Mouse (Mus musculus) ovary, postnatal 36 days (tissue): ENCODE results near the gene Sfmbt2.

Experiments
- DNase-seq: peaks from one replicate; pipeline ENCODE4 v3.0.0; 2022; ENCODE audit warnings: low spot score, mixed read lengths

Sfmbt2 gene

GRCm38 (mm10) chr2:10565491-10565890, 195.2 kb downstream of the Sfmbt2 start:
- DNase-seq = no peak

- DNase-seq = no peak
Measured at GRCm38 (mm10) chr2:10569392-10569791, 199.1 kb downstream of the Sfmbt2 start.

GRCm38 (mm10) chr2:10572311-10572710, 202.0 kb downstream of the Sfmbt2 start:
- DNase-seq = no peak

- DNase-seq = no peak
Measured at GRCm38 (mm10) chr2:10575962-10576740, 205.8 kb downstream of the Sfmbt2 start.

- DNase-seq = no peak
Measured at GRCm38 (mm10) chr2:10582673-10583072, 212.4 kb downstream of the Sfmbt2 start.

- DNase-seq = no peak
Measured at GRCm38 (mm10) chr2:10583103-10583502, 212.8 kb downstream of the Sfmbt2 start.

- DNase-seq = no peak
Measured at GRCm38 (mm10) chr2:10591310-10591709, 221.0 kb downstream of the Sfmbt2 start.

- no peak for DNase-seq
Measured at GRCm38 (mm10) chr2:10615500-10615899, 245.2 kb downstream of the Sfmbt2 start.
